Mouse (Mus musculus) limb, embryonic 11.5 days (tissue): ENCODE data around the gene Diaph2. TPM values are rescaled to one million over a fixed set of nuclear protein-coding genes. Genes with fewer than 3 reads are reported as not detected.

Experiments
- ATAC-seq: fragments of 200-750 bp; cut with Nextera tagmentation; 2 replicates; pipeline ENCODE4 v1.8.0; 2017; ENCODE audit warnings: low read depth; ENCODE audit not compliant: insufficient number of reproducible peaks, low FRiP score, low TSS enrichment
- DNase-seq: peaks from one replicate; pipeline ENCODE4 v3.0.0-alpha.2; 2015; ENCODE audit warnings: low spot score
- H3K27ac ChIP-seq: fragments of 300-500 bp; sonication (generic); replicated peaks from 2 replicates; pipeline ENCODE4 v1.5.1; 2014; ENCODE audit warnings: low read depth, mild to moderate bottlenecking, low read length
- H3K27me3 ChIP-seq: fragments of 300-500 bp; sonication (generic); 2 replicates; pipeline ENCODE4 v1.6.1; 2014; ENCODE audit warnings: mild to moderate bottlenecking, low read length, mixed read lengths; ENCODE audit not compliant: control insufficient read depth, insufficient read depth
- H3K36me3 ChIP-seq: fragments of 300-500 bp; sonication (generic); 2 replicates; pipeline ENCODE4 v1.6.1; 2014; ENCODE audit warnings: mild to moderate bottlenecking, low read length, moderate library complexity, mixed read lengths; ENCODE audit not compliant: control insufficient read depth, insufficient read depth
- H3K4me1 ChIP-seq: fragments of 300-500 bp; sonication (generic); 2 replicates; pipeline ENCODE4 v1.6.1; 2014; ENCODE audit warnings: low read length, mixed read lengths; ENCODE audit not compliant: control insufficient read depth, insufficient read depth
- H3K4me2 ChIP-seq: fragments of 300-500 bp; sonication (generic); 2 replicates; pipeline ENCODE4 v1.6.1; 2014; ENCODE audit warnings: low read depth, mild to moderate bottlenecking, moderate library complexity; ENCODE audit not compliant: severe bottlenecking
- H3K4me3 ChIP-seq: fragments of 300-500 bp; sonication (generic); 2 replicates; pipeline ENCODE4 v1.5.1; 2014; ENCODE audit warnings: low read depth, low read length
- H3K9ac ChIP-seq: fragments of 300-500 bp; sonication (generic); 2 replicates; pipeline ENCODE4 v1.6.1; 2014; ENCODE audit warnings: mild to moderate bottlenecking, low read length
- H3K9me3 ChIP-seq: fragments of 300-500 bp; sonication (generic); 2 replicates; pipeline ENCODE4 v1.6.1; 2016; ENCODE audit warnings: low read length; ENCODE audit not compliant: control insufficient read depth
- WGBS: fragments of 180-500 bp; shearing (Covaris S2); extraction: QIAGEN DNeasy Blood & Tissue Kit; methylation state at CpG from one replicate; pipeline ENCODE4 v1.1.7; 2014; 5-methylcytosine and 5-hydroxymethylcytosine counted together
- polyA plus RNA-seq: library from polyadenylated mRNA; unstranded; fragments of >200 nt; fragmentation: Nextera tagmentation; extraction: Ambion mirVana; gene quantifications from 2 replicates; pipeline ENCODE4 v1.2.1, GENCODE M21; 2014

Gene Diaph2
- polyA plus RNA-seq, 1 experiment from 2014 or later, result 3.5 TPM

GRCm38 (mm10) chrX:129925806-129926205 is 176.3 kb downstream of the Diaph2 start:
- Histone ChIP-seq H3K4me2 (no peak overlapping the region), H3K9me3 (no peaks in the 10 kb centered on the region), H3K27me3 (no peaks in the 10 kb centered on the region), H3K36me3 (no peaks in the 10 kb centered on the region), H3K4me3 (no peak overlapping the region), H3K4me1 (no peaks in the 10 kb centered on the region), H3K27ac (no peak overlapping the region), H3K9ac (no peak overlapping the region)
- ATAC-seq, result no peak
- WGBS, result 86% methylated on average over 2 of the region's 2 CpGs
- no peak for DNase-seq

- Histone ChIP-seq H3K9me3 (no peaks in the 10 kb centered on the region), H3K36me3 (no peaks in the 10 kb centered on the region), H3K4me2 (no peak overlapping the region), H3K27me3 (no peaks in the 10 kb centered on the region), H3K4me3 (no peak overlapping the region), H3K27ac (no peak overlapping the region), H3K4me1 (no peaks in the 10 kb centered on the region), H3K9ac (no peak overlapping the region)
- DNase-seq, result no peak
- WGBS, result 70% methylated on average over 4 of the region's 4 CpGs
- no peak for ATAC-seq
Measured at GRCm38 (mm10) chrX:129974816-129975215, 225.3 kb downstream of the Diaph2 start.

GRCm38 (mm10) chrX:130008210-130008609 is 258.7 kb downstream of the Diaph2 start:
- Histone ChIP-seq H3K4me3 (no peak overlapping the region), H3K9me3 (no peaks in the 10 kb centered on the region), H3K4me1 (no peaks in the 10 kb centered on the region), H3K27me3 (no peaks in the 10 kb centered on the region), H3K36me3 (no peaks in the 10 kb centered on the region), H3K4me2 (no peak overlapping the region), H3K9ac (no peak overlapping the region), H3K27ac (no peak overlapping the region)
- DNase-seq (no peak), ATAC-seq (no peak)

GRCm38 (mm10) chrX:130019735-130020134 is 270.2 kb downstream of the Diaph2 start:
- Histone ChIP-seq H3K9ac (no peak overlapping the region), H3K27me3 (no peaks in the 10 kb centered on the region), H3K36me3 (no peaks in the 10 kb centered on the region), H3K27ac (no peak overlapping the region), H3K4me2 (no peak overlapping the region), H3K4me3 (no peak overlapping the region), H3K9me3 (no peaks in the 10 kb centered on the region), H3K4me1 (no peaks in the 10 kb centered on the region)
- 77% methylated on average over 1 of the region's 1 CpGs for WGBS
- no peak for DNase-seq
- no peak for ATAC-seq

- Histone ChIP-seq H3K36me3 (no peaks in the 10 kb centered on the region), H3K9me3 (no peaks in the 10 kb centered on the region), H3K4me1 (no peaks in the 10 kb centered on the region), H3K4me3 (no peak overlapping the region), H3K9ac (no peak overlapping the region), H3K27ac (no peak overlapping the region), H3K27me3 (no peaks in the 10 kb centered on the region), H3K4me2 (no peak overlapping the region)
- WGBS, result 87% methylated on average over 1 of the region's 1 CpGs
- no peak for ATAC-seq
- no peak for DNase-seq
Measured at GRCm38 (mm10) chrX:130044525-130044924, 295.0 kb downstream of the Diaph2 start.

- H3K4me3 ChIP-seq, result no peak overlapping the region
- H3K27me3 ChIP-seq, result no peaks in the 10 kb centered on the region
- ATAC-seq (no peak), DNase-seq (no peak)
- H3K4me1 ChIP-seq, result no peaks in the 10 kb centered on the region
- no peak overlapping the region for H3K9ac ChIP-seq
- H3K27ac ChIP-seq, result no peak overlapping the region
- no peaks in the 10 kb centered on the region for H3K36me3 ChIP-seq
- no peaks in the 10 kb centered on the region for H3K9me3 ChIP-seq
- H3K4me2 ChIP-seq, result no peak overlapping the region
Measured at GRCm38 (mm10) chrX:130149216-130149615, 399.7 kb downstream of the Diaph2 start.

- WGBS, result 92% methylated on average over 1 of the region's 1 CpGs
- Histone ChIP-seq H3K9ac (no peak overlapping the region), H3K4me1 (no peaks in the 10 kb centered on the region), H3K4me3 (no peak overlapping the region), H3K27me3 (no peaks in the 10 kb centered on the region), H3K27ac (no peak overlapping the region), H3K9me3 (no peaks in the 10 kb centered on the region), H3K36me3 (no peaks in the 10 kb centered on the region), H3K4me2 (no peak overlapping the region)
- DNase-seq, result no peak
- ATAC-seq, result no peak
Measured at GRCm38 (mm10) chrX:130152164-130152563, 402.6 kb downstream of the Diaph2 start.

GRCm38 (mm10) chrX:130173126-130173525 is 423.6 kb downstream of the Diaph2 start:
- no peak for DNase-seq
- Histone ChIP-seq H3K4me1 (no peaks in the 10 kb centered on the region), H3K27ac (no peak overlapping the region), H3K4me3 (no peak overlapping the region), H3K9ac (no peak overlapping the region), H3K9me3 (no peaks in the 10 kb centered on the region), H3K36me3 (no peaks in the 10 kb centered on the region), H3K27me3 (no peaks in the 10 kb centered on the region), H3K4me2 (no peak overlapping the region)
- WGBS, result 87% methylated on average over 2 of the region's 2 CpGs
- no peak for ATAC-seq

GRCm38 (mm10) chrX:130187891-130188290 is 438.3 kb downstream of the Diaph2 start:
- WGBS, result 77% methylated on average over 1 of the region's 1 CpGs
- H3K9ac ChIP-seq, result no peak overlapping the region
- H3K36me3 ChIP-seq, result no peaks in the 10 kb centered on the region
- H3K9me3 ChIP-seq, result no peaks in the 10 kb centered on the region
- H3K4me2 ChIP-seq, result no peak overlapping the region
- H3K27ac ChIP-seq, result no peak overlapping the region
- no peaks in the 10 kb centered on the region for H3K27me3 ChIP-seq
- ATAC-seq (no peak), DNase-seq (no peak)
- no peak overlapping the region for H3K4me3 ChIP-seq
- no peaks in the 10 kb centered on the region for H3K4me1 ChIP-seq
